Mouse (Mus musculus): ENCODE data around the gene Myo1b. TPM values are rescaled to one million over a fixed set of nuclear protein-coding genes. Genes with fewer than 3 reads are reported as not detected.
A peak's percentile ranks its signal among the peaks of the same experiment; 100 is the strongest.
"Not testable (repeated sequence)": the region's sequence is repeated elsewhere in the genome, so short reads cannot be mapped to it uniquely, and the experiment has no call there.

Myo1b gene
- total RNA-seq, 2 experiments from 2014 or later, result 0.07 to 1.2 TPM

DNA sequence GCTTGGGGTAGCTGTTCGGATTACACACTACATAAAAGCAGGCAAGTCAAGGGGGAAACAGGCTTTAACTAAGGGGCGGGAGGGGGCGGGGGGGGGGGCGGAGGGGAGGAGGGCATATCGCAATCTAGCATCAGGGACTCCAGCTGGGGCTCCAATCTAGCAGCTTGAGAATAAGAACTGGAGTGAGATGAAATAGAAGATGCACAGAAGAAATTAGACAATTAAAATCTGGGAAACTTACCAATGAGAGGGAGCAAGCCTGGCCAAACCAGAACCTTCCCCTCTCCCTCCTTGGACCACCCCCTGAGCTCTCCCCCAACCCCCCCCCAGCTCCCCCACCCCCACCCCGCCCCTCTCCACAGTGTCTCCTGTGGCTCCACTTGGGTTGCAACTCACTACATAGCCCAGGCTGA is 18.7 kb downstream of the Myo1b start:
- ATAC-seq (ENCODE audit: poor library complexity, severe bottlenecking), result no peak

DNA sequence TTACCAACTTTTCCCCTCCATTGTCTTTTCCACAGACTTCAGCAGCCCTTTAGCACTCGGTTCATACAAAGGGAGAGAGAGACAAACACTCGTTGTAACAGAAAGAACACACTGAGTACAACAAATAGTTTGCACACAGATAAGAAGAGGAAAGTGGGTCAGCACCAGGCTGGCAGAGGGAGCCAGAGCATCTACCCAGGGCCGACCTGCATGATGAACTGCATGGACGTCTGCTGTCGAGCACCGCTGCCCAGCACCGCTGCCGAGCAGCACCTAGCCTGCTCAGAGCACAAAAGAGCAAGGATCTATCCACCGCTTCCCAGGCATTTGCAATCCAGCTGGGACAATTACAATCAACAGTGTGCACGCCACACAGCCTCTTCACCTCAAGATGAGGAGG is 19.9 kb downstream of the Myo1b start:
- ATAC-seq (ENCODE audit: poor library complexity, severe bottlenecking), result no peak

GRCm38 (mm10) chr1:51894721-51895120 is 21.1 kb downstream of the Myo1b start:
- ATAC-seq (ENCODE audit: poor library complexity, severe bottlenecking), result no peak

DNA sequence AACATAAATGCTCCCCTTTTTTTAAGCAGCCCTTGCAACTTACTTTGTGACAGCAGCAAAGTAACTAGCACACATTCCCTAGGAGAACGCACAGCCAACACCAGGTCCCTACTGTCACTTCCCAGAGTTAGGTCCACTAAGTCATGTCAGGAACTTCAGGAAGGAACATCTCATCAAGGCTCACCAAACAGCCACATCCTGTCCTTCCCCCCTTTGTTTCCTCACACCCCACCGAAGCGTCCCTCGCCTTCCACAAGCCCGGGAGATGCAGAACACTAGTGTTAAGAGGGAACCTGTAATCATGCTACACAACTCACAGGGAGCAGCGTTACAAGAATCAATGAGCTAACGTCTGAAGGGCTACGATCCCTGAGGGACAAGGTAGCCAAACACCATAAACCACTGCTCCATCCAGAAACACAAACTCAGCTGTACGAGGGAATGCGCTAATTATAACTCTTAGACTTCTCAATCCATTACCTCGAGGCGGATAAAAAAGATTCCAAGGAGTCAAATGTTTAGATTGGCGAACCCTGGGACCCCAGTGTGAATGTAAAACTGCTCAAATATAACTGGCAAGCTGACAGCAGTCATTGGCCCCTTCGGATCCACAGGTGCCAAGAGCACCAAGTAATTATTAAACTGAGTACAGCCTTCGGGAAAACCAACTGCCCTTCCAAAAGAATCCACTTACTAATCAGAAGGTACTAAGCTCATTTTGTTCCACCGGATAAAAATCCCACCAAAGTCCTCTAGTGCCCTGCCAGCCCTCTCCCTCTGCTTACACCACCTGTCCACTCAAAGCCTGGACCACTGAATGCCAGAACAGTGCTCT is 22.1 kb downstream of the Myo1b start:
- no peak for ATAC-seq (ENCODE audit: poor library complexity, severe bottlenecking)

- ATAC-seq (ENCODE audit: poor library complexity, severe bottlenecking), result no peak
These were observed 23.9 kb downstream of the Myo1b start for GRCm38 (mm10) chr1:51892005-51892404.

- ATAC-seq (ENCODE audit: poor library complexity, severe bottlenecking), result no peak
These were observed 27.6 kb downstream of the Myo1b start for GRCm38 (mm10) chr1:51888046-51888813.

DNA sequence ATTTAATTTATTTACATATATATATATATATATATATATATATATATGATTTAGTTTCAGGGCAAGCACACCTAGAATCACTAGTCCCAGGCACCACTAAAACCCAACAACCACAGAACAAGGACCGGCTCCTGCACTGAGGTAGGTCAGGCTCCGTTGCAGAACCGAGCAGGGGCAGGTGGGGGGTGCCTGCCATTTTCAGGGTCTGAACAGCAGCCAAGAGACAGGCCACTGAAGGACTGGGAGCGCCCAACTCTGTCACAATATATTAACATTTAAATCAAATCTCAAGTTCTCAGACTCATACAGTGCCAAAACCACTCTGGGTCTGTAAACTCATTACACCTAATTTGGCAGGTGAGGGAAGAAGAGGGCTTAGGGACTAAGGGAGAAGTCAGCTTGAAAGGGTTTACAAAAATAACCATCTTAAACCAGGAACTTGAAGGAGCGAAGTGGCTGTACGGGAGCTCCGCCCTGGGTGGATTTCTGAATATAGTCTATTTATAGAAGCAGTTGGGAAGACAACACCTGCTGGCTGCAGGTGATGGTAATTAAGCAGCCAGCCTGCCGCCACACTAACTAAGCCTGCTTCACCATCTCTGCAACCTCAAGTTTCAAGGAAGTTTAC is 30.4 kb downstream of the Myo1b start:
- ATAC-seq (ENCODE audit: poor library complexity, severe bottlenecking), result no peak

GRCm38 (mm10) chr1:51883211-51883610 is 32.7 kb downstream of the Myo1b start:
- no peak for ATAC-seq (ENCODE audit: poor library complexity, severe bottlenecking)

DNA sequence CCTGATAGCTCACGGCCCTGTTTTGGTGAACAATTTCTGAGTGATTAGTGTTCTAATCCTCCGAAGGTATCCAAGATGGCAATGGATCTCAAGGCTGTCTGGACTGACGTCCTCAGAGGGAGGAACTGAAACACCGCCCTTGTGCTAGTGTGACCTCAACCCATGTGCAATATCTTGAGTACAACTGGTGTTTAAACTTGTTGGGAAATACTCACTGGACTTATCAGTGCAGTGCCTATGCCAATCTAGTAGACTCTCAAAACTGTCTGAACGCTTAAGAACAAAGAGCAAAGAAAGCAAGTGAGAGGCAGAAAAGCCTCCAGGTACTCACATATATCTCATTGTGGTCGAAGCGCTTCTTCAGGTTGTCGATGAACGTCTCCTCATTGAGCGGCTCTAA is 33.1 kb downstream of the Myo1b start:
- peak; percentile 90 for ATAC-seq (ENCODE audit: poor library complexity, severe bottlenecking)

GRCm38 (mm10) chr1:51879927-51880814 is 35.7 kb downstream of the Myo1b start:
- no peak for ATAC-seq (ENCODE audit: poor library complexity, severe bottlenecking)

DNA sequence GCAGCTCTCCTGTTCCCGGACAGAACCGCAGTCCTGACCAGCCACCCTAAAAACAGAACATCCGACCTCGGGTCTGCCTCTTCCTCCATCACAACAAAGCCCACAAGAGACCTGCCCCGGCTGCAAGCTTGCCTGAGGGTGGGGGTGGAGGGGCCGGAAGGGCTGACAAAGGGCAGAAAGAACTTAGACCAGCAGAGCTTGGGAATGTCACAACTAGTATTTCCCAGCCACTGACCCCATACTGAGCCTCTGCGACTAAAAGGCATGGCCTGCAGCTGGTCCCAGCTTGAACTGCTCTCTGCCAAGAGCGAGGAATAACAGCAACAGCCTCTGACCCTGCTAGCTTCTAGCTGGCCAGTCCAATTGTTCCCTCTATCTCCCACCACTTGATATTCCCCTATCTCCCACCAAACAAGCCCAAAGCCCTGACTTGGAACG is 36.5 kb downstream of the Myo1b start:
- no peak for ATAC-seq (ENCODE audit: poor library complexity, severe bottlenecking)

DNA sequence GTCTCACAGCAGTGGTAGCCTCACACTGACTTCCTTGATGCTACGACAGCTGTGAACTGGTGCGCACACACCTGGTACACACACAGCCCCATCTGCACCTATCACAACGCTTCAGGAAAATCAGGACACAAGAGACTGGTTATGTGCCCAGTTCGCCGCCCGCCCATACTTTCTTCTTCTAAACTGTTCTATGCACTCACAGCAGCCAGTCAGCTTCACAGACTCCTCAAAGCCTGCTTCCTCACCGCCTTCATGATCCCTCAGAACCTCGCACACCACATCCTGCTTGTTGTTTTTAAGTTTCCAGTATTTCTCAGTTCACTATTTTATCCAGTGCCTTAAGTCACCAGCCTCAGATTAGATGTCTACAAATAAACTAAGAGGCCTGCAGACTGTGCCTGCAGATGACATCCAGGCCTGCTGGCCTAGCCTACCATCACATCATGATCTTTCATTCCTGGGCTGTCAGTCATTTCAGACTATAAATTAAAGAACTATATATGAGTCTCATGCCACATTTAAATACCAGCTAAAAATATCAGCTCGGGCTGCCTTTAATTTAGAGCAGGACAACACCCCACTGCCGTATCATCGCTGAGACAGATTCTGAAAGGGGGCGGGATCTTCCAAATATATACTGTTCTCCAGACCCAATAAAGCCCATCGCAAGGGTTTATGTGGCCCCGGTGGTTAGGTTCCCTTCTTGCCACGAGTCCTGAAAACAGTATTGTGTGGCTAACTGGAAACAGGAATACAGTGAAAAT is 40.2 kb downstream of the Myo1b start:
- no peak for ATAC-seq (ENCODE audit: poor library complexity, severe bottlenecking)

- ATAC-seq (ENCODE audit: poor library complexity, severe bottlenecking), result no peak
These were observed 43.2 kb downstream of the Myo1b start for GRCm38 (mm10) chr1:51872493-51873261.

DNA sequence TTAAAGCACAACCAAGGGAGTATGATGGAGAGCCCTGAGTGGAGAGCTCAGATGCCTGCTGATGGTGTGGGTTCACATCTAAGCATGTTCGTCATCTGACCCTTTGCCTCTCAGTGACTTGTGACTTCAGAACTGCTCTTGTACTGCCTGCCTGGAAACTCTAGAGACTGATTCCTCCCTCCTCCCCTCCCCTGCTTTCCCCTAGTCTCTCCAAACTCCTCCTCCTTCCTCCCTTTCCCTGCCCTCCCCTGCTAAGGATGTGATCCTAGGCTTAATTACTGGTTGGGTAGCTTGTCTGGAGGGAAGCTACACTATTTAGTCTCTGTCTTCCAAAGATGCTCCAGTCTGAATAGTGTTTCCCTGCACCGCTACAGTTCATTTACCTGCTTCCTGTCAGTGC is 44.6 kb downstream of the Myo1b start:
- ATAC-seq (ENCODE audit: poor library complexity, severe bottlenecking), result not testable (repeated sequence)

DNA sequence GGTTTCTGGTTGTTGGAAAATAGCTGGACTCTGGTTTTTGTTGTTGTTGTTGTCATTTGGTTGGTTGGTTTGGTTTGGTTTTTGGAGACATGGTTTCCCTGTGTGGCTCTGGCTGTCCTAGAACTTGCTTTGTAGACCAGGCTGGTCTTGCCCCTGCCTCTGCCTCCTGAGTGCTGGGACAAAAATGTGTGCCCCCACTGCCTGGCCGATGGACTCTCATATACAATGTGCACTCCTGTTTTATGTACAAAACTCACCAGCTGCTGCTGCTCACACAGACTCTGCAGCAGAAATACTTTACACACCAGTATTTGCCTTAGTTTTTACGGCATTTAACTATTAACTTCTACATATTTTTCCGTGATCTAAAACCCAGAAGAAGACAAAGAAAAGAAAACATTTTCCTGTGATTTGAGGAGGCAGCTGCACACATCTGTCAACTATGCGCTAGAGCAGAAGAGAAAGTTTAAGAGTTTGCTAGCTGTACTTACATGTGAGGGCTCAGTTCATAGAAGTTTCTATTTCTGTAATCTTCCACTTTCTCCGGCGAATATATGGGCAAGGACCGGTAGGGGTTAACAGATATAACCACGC is 52.9 kb downstream of the Myo1b start:
- ATAC-seq (ENCODE audit: poor library complexity, severe bottlenecking), result no peak

DNA sequence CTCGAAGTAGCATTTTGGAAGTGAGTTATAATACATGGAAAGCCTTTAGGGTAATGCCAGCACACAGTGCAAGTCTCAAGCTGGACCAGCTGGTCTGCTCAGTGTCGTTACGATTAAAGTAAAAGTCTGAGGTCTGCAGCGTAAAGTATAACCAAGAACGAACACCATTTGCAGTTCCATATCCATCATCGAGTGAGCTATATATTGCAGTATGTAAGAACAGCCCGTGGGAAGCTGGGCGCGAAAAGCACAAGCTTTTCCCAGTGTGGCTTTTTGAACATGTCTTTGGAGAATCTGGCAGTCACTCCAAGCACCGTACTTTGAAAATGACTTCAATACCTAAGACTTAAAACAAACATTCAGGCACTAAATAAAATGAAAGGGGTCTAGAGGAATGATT is 55.0 kb downstream of the Myo1b start:
- ATAC-seq (ENCODE audit: poor library complexity, severe bottlenecking), result no peak

DNA sequence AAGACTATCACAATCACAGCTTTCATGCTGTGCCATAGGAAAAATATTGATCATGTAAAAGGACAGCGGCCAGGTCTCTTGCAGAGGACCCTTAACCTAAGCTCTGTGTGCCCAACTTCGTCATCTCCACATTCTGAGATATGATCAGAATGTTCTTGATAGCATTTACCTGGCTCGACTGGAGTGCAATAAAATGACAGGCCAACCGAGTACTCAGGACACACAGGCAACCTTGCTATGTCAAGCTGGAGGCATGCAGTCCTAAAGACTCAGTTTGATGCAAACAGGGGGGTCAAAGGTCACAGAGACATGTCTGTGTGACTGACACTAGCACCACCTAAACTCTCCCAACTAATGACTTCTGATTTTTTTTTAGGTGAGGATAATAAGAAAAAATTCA is 58.9 kb downstream of the Myo1b start:
- no peak for ATAC-seq (ENCODE audit: poor library complexity, severe bottlenecking)

GRCm38 (mm10) chr1:51856245-51856915 is 59.5 kb downstream of the Myo1b start:
- no peak for ATAC-seq (ENCODE audit: poor library complexity, severe bottlenecking)
